Mouse (Mus musculus) thymus, adult 2 months (tissue): ENCODE measurements around the gene Atp5b. TPM values are rescaled to one million over a fixed set of nuclear protein-coding genes. Genes with fewer than 3 reads are reported as not detected.

ENCODE experiments used
- DNase-seq: peaks from one replicate; pipeline ENCODE4 v3.0.0; 2021
- H3K27ac ChIP-seq: fragments of 200-500 bp; 2 replicates; pipeline ENCODE4 v1.5.1; 2012; ENCODE audit warnings: low read length, control low read depth; ENCODE audit not compliant: control insufficient read depth, insufficient read depth
- H3K27me3 ChIP-seq: fragments of 200-500 bp; 2 replicates; pipeline ENCODE4 v1.6.1; 2012; ENCODE audit warnings: mild to moderate bottlenecking, low read length, moderate library complexity, mixed read lengths; ENCODE audit not compliant: control insufficient read depth, insufficient read depth
- H3K36me3 ChIP-seq: fragments of 200-500 bp; 2 replicates; pipeline ENCODE4 v1.6.1; 2012; ENCODE audit warnings: mild to moderate bottlenecking, low read length, moderate library complexity; ENCODE audit not compliant: control insufficient read depth, insufficient read depth
- H3K4me1 ChIP-seq: fragments of 200-500 bp; replicated peaks from 2 replicates; pipeline ENCODE4 v1.6.1; 2012; ENCODE audit warnings: low read length; ENCODE audit not compliant: control insufficient read depth, insufficient read depth
- H3K4me3 ChIP-seq: fragments of 200-500 bp; 2 replicates; pipeline ENCODE4 v1.5.1; 2012; ENCODE audit warnings: mild to moderate bottlenecking, low read length, control low read depth, moderate library complexity; ENCODE audit not compliant: control insufficient read depth, insufficient read depth
- CTCF ChIP-seq: fragments of 200-500 bp; IDR thresholded peaks from 2 replicates; pipeline ENCODE4 v1.5.1; 2012; ENCODE audit warnings: mild to moderate bottlenecking, control low read depth, low read length, moderate library complexity, borderline replicate concordance; ENCODE audit not compliant: control insufficient read depth, poor library complexity, insufficient read depth; ENCODE audit errors: extremely low read depth
- POLR2A ChIP-seq: fragments of 200-500 bp; IDR thresholded peaks from 2 replicates; pipeline ENCODE4 v1.6.1; 2012; ENCODE audit warnings: mild to moderate bottlenecking, low read length, control low read depth, moderate library complexity; ENCODE audit not compliant: control insufficient read depth, poor library complexity, insufficient read depth; ENCODE audit errors: extremely low read depth
- WGBS: fragments of 180-500 bp; shearing (Covaris S2); methylation state at CpG from one replicate; pipeline ENCODE4 v1.1.7; 2018; 5-methylcytosine and 5-hydroxymethylcytosine counted together
- polyA plus RNA-seq: library from polyadenylated mRNA; depleted of rRNA; stranded (reverse); fragments of >200 nt; gene quantifications from 2 replicates; pipeline ENCODE4 v1.2.3, GENCODE M21; 2012

The Atp5b gene
- polyA plus RNA-seq, 1 experiment, result 4,074 TPM

DNA sequence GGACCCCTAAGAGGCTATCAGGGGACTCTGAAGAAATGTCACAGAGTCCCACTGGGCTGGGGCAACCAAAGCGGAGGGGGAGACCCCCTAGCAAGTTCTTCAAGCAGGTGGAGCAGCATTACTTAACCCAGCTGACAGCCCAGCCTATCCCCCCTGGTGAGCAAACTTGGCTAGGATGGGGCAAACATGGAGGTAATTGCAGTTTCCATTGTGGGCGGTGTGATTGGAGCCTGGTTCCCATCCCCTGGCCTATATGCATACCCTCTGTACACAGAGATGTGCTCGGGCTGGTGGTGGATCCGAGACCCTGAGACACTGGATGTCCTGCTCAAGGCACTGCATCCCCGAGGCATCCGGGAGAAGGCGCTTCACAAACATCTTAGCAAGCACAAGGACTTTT, 40.8 kb downstream of the Atp5b start:
- H3K27ac ChIP-seq, result no peak overlapping the region
- no peaks in the 10 kb centered on the region for H3K4me1 ChIP-seq
- no peak overlapping the region for H3K4me3 ChIP-seq
- WGBS, result 98% methylated on average over 7 of the region's 7 CpGs
- DNase-seq, result no peak
- no peaks in the 10 kb centered on the region for H3K27me3 ChIP-seq
- H3K36me3 ChIP-seq, result peaks cover 97% of the 10 kb centered on the region
- TF ChIP-seq POLR2A, result no peak
- no peak for TF ChIP-seq CTCF

DNA sequence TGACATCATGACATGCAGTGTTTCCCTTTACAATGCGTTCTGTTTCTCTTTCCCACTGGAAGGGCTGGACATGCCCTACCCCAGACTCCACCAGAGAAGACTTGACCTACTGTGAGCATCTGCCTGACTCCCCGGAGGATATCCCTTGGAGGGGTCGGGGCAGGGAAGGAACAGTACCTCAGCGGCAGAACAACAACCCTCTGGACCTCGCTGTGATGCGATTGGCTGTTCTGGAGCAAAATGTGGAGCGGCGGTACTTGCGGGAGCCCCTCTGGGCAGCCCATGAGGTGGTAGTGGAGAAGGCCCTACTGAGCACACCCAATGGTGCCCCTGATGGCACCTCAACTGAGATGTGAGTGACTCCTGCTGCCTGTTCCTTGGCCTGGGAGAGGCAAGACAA, 41.8 kb downstream of the Atp5b start:
- H3K4me3 ChIP-seq, result no peak overlapping the region
- no peaks in the 10 kb centered on the region for H3K27me3 ChIP-seq
- 98% methylated on average over 9 of the region's 9 CpGs for WGBS
- TF ChIP-seq CTCF, result no peak
- TF ChIP-seq POLR2A, result no peak
- 0 out of 2 replicates have a peak, but pooled peaks cover 4% of the 10 kb centered on the region for H3K4me1 ChIP-seq
- no peak overlapping the region for H3K27ac ChIP-seq
- DNase-seq, result no peak
- H3K36me3 ChIP-seq, result peaks cover 94% of the 10 kb centered on the region

DNA sequence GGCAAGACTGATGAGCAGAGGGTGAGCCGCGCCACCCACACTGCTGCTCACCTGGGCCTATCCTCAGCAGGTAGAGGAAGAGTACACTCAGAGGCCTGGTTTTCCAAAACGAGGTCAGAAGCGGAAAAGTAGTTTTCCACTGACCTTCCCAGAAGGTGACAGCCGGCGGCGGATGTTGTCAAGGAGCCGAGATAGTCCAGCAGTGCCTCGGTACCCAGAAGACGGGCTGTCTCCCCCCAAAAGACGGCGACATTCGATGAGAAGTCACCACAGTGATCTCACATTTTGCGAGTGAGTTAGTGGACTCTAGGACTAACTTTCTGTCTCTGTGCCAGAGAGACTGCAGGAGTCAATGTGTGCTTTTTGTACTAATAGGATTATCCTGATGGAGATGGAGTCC, 42.9 kb downstream of the Atp5b start:
- no peak overlapping the region for H3K27ac ChIP-seq
- no peaks in the 10 kb centered on the region for H3K27me3 ChIP-seq
- no peak for DNase-seq
- TF ChIP-seq POLR2A (no peak), CTCF (no peak)
- H3K4me1 ChIP-seq, result 0 out of 2 replicates have a peak, but pooled peaks cover 4% of the 10 kb centered on the region
- peaks cover 89% of the 10 kb centered on the region for H3K36me3 ChIP-seq
- no peak overlapping the region for H3K4me3 ChIP-seq
- 98% methylated on average over 14 of the region's 14 CpGs for WGBS

DNA sequence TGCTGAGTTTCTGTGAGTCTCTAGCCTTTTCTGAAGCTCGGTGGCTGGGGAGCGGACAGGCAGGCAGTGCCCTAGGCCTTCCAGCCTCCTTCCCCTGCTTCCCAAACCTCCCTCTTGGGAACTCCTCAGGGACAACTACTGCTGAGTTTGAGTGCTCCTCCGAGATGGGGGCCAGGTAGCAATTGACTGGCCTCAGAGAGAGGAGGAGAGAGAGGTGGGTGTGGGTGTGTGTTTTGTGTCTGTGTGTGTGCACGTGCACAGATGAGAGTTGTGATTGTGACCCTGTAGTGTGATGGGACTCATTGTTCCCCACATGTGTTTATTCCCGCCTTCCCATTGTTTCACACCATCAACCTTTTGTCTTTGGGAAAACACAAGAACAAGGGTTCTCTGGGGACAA, 44.4 kb downstream of the Atp5b start:
- WGBS, result 96% methylated on average over 5 of the region's 5 CpGs
- no peak for TF ChIP-seq CTCF
- Histone ChIP-seq H3K36me3 (peaks cover 74% of the 10 kb centered on the region), H3K4me3 (no peak overlapping the region), H3K27me3 (no peaks in the 10 kb centered on the region), H3K4me1 (peaks cover 10% of the 10 kb centered on the region; the same call in 1 of the 2 replicates), H3K27ac (no peak overlapping the region)
- no peak for DNase-seq

DNA sequence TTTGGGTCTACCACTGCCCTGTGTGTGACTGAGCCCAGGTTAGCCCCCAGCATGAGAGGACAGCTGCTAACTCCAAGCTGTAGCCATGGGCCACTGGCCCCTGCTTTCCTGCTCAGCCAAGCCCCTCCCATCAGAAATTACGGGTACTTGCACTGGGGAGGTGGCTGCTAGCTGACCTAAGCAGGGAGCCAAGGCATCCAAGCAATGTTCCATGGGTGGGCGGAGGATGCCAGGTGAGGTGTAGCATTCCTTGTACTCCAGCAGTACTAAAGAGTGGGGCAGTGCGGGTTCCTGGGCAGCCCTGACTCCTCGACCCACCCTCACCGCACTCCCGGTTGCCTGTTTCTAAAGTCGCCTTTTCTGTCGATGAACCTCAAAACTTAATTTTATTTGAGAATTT, 45.1 kb downstream of the Atp5b start:
- 95% methylated on average over 8 of the region's 8 CpGs for WGBS
- H3K36me3 ChIP-seq, result peaks cover 68% of the 10 kb centered on the region

DNA sequence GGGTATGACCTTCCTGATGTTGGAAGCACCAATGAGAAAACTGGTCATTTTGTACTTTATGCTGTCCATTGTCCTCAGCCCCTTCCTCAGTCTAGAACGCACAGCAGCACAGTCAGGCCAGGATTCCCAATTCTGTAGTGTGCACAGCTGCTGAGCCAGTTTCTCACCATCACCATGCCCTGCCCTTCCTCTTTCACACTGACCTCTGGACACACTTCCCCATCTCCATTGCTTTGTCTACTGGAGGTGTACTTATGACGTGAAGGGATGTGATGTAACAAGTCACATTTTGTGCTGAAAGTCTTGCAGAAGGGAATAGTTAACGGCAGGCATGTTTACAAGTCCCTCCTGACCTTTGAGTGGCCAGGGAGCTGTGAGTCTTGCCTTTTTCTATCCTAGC, 48.2 kb downstream of the Atp5b start:
- WGBS, result 91% methylated on average over 3 of the region's 3 CpGs
- Histone ChIP-seq H3K27me3 (no peaks in the 10 kb centered on the region), H3K36me3 (peaks cover 36% of the 10 kb centered on the region), H3K4me3 (no peak overlapping the region), H3K27ac (no peak overlapping the region), H3K4me1 (peaks cover 26% of the 10 kb centered on the region)
- TF ChIP-seq POLR2A (no peak), CTCF (no peak)
- DNase-seq, result no peak

More for the DNA sequence above, 45.1 kb downstream of the Atp5b start:
- Histone ChIP-seq H3K4me1 (peaks cover 12% of the 10 kb centered on the region; the same call in 1 of the 2 replicates), H3K27ac (no peak overlapping the region), H3K27me3 (no peaks in the 10 kb centered on the region), H3K4me3 (no peak overlapping the region)
- no peak for TF ChIP-seq CTCF
- no peak for TF ChIP-seq POLR2A
- no peak for DNase-seq

DNA sequence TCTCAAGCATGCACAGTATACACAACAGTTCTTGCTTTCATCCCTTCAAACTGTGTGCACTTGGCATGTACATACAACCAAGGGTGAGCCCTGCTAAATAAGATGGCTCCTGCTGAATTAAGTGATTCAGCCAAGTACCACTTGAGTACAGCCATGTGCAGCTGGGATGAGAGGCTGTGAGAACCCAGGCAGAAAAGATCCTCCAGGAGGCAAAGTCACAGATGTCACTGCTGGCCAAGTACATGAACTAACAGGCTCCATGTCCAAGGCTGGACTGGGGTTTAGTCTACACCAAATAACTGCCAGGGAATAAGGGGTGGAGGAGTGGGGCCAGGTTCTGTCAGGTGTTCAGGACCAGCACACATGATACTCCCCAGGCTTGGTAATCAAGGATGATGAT, 48.7 kb downstream of the Atp5b start:
- no peak overlapping the region for H3K4me3 ChIP-seq
- no peak for TF ChIP-seq POLR2A
- no peak for TF ChIP-seq CTCF
- H3K27ac ChIP-seq, result no peak overlapping the region
- no peak for DNase-seq
- no peaks in the 10 kb centered on the region for H3K27me3 ChIP-seq
- peaks cover 31% of the 10 kb centered on the region for H3K36me3 ChIP-seq
- peaks cover 26% of the 10 kb centered on the region for H3K4me1 ChIP-seq
